Mouse (Mus musculus): ENCODE data around the gene Mex3b.

The Mex3b gene

DNA sequence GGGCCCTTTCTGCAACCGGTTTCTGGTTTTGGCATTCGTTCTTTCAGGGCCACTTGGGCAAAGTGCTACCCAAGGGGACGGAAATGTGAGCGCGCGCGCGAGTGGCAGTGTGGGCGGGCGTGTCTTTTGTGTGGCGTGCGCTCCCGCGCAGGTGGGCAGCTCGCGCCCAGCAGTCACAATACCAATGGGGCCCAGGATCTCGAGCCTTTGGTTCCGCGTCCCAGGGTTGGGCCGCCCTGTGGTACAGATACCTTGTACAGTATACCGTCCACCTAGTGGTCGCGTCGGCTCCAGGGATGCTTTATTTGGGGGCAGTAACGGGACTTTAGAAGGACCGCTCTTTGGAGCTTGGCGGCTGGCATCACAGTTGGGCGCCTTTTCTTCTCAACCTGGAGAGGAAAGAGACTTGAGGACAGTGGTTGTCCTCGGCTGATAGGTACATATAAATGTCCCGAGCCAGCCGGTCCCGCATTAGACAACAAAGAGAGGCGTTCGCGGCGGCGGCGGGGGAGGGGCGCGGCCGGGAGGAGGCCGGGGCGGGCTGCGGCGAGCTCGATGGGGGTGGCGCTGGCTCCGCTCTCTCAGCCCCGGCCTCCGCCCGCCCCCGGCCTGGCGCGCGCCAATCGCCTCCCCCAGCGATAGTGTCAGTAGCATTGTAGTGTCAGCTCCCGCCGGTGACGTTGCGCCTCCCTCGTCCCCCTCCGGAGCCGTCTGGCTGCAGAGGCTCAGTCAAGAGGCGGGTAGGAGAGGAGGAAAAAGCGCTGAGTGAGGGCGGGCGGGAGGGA is 455 bp upstream of the Mex3b start:
- peak; percentile 94 for DNase-seq (ENCODE audit: low spot score)

DNA sequence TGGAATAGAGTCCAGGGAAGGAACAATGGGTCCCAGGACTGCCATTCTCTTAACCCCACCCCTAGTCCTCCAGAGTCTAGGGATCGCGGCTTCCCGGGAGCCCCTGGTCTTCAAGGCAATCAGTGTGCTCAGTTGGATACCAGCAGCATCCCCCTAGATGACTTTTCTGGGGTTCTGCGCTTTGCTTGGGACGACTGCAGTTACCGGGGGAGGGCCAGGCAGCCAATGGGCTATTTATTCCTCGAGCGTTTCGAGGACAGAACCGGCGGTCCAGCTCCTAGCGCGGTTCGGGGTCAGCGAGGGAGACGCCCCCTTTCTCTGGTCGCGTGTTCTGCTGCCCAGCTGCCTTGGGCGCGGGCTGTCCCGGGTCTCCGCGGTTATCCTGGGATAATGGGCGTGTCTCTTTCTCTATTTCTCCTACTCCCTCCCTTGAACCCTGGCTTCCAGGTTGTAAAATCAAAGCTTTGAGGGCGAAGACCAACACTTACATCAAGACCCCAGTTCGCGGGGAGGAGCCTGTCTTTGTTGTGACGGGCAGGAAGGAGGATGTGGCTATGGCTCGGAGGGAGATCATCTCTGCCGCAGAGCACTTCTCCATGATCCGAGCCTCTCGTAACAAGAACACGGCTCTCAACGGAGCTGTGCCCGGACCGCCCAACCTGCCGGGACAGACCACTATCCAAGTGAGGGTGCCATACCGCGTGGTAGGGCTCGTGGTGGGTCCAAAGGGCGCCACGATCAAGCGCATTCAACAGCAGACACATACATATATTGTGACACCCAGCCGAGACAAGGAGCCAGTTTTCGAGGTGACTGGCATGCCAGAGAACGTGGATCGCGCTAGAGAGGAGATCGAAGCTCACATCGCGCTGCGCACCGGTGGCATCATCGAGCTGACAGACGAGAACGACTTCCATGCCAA is 1.4 kb downstream of the Mex3b start:
- peak; percentile 67 for DNase-seq (ENCODE audit: low spot score)

DNA sequence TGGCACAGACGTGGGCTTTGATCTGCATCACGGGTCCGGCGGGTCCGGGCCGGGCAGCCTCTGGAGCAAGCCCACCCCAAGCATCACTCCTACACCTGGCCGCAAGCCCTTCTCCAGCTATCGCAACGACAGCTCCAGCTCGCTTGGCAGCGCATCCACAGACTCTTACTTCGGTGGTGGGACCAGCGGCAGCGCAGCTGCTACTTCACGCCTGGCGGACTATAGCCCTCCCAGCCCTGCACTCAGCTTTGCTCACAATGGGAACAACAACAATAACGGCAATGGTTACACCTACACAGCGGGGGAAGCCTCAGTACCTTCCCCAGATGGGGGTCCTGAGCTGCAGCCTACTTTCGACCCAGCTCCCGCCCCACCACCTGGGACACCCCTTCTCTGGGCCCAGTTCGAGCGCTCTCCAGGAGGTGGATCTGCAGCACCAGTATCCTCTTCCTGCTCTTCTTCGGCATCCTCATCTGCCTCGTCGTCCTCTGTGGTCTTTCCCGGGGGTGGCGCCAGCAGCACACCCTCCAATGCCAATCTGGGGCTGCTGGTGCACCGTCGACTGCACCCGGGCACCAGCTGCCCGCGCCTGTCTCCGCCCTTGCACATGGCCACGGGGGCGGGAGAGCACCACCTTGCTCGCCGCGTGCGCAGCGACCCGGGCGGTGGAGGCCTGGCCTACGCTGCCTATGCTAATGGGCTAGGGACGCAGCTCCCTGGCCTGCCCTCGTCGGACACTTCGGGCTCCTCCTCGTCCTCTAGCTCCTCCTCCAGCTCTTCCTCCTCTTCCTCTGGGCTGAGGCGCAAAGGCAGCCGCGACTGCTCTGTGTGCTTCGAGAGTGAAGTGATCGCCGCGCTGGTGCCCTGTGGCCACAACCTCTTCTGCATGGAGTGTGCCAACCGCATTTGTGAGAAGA is 2.4 kb downstream of the Mex3b start:
- peak; percentile 50 for DNase-seq (ENCODE audit: low spot score)

- no peak for DNase-seq (ENCODE audit: low spot score)
Measured at GRCm38 (mm10) chr7:82870148-82870513, 3.0 kb downstream of the Mex3b start.

DNA sequence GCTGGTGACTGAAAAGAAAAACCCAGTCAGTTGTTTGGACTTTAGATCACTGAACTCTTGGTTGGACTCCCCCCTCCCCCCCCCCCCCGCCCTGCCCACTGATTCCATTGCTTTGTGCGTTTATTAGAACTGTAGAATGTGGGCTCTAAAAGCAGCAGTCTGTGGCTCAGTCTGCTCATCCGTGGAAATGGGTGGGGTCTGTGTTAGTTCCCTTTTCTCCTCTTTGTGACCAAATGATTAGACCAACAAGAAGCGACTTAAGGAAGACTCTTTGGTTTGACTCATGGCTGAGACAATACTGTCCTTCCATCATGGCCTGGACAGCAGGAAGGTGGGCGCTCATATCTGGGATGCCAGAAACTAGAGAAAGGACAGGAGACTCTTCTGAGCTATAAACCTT is 9.4 kb downstream of the Mex3b start:
- DNase-seq (ENCODE audit: low spot score), result no peak

- no peak for DNase-seq (ENCODE audit: low spot score)
Measured at GRCm38 (mm10) chr7:82880016-82880415, 12.9 kb downstream of the Mex3b start.

DNA sequence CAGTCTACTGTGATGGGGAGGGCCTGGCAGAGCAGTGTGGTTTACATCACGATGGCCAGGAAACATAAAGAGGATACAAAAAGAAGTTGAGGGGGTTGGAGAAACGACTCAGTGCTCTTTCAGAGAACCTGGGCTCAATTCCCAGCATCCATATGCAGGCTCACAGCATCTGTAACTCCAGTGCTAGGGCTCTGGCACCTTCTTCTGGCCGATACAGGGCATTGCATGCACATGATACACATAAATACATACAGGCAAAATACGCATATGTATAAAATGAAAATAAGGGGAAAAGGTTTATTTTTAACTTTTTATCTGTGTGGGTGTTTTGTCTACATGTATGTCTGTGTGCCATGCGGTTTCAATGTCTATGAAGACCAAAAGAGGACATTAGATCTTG is 13.6 kb downstream of the Mex3b start:
- no peak for DNase-seq (ENCODE audit: low spot score)

DNA sequence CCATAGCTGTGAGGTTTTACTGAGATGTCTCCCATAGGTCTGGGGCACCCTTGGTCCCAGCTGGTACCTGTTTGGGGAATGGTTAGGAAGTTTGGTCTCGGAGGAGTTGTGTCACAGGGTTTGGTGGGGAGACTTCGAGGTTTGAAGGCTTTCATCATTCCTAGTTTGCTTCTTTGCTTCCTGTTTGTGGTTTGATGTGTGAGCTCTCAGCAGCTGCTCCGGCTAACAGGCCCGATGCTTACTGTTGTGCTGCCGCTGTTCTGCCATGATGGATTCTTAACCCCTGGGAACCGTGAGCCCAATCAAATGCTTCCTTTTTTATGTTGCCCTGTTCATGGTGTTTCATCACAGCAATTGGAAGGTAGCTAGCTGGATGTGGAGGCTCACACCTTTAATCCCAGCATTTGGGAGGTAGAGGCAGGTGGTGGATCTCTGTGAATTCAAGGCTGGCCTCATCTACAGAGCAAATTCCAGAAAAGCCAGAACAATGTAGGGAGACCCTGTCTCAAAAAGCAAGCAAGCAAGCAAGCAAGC is 23.3 kb downstream of the Mex3b start:
- no peak for DNase-seq (ENCODE audit: low spot score)

DNA sequence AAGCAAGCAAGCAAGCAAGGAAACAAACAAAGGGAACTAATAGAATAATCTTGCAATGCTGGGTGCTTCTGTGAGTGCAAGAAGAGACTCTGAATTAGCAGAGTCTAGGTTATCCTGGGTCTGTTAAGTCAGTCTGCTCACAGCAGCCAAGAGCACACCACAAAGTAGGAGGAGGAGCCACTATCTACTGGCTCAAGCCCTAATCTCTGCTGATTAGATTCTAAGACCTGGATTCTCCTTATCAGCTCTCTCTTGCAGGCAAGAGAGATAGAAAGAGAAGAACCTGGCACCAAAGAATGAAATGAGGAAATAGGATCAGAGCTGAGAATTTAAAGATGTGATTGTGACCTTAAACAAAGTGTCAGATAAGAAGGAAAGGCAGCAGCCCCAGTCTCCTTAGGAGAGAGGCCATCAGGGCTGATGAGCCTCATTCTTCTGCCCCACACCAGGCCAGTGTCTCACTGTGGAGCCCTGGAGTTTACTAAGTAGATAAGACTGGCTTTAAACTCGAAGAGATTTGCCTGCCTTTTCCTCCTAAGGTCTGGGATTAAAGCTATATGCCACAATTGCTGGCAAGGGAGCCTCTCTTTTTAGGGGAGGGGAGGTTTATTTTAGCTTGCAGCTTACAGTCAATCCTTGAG is 23.9 kb downstream of the Mex3b start:
- no peak for DNase-seq (ENCODE audit: low spot score)

DNA sequence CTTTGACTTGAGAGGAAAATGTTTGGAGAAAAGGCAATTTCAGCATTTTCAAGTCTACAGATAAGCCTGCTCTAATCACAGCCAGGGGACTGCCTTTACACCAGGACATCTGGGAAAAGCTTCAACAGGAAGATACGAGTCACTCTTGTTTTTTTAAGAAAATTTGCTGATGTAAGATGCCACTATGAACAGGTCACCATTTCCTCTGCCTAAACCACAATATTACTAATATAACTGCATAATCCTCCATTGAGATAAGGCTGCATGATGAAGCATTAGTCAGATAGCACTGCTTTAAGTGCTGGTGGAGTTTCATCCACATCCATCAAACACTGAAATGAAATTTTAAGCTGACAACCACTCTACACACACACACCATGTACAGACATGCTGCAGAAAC is 27.2 kb downstream of the Mex3b start:
- no peak for DNase-seq (ENCODE audit: low spot score)

- no peak for DNase-seq (ENCODE audit: low spot score)
Measured at GRCm38 (mm10) chr7:82895606-82896005, 28.5 kb downstream of the Mex3b start.

DNA sequence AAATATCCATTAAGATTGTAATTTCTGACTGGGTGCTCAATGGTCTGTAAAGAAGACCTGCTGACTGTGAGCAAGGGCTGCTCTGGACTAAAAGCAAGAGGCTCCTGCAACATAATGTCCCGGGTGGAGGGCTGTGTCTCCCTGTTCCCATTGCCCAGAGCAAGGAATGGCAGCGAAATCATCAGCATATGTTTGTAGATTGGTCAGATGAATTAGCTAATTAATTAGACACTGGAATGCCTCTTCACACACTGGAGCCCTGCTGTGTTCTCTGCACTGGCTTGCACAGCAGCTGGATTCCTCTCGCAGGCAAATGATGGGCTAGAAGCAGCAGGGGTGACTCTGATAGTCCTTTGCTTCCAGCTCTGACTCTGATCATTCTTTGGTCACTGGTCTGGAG is 29.6 kb downstream of the Mex3b start:
- DNase-seq (ENCODE audit: low spot score), result no peak

GRCm38 (mm10) chr7:82899459-82900297 is 32.5 kb downstream of the Mex3b start:
- no peak for DNase-seq (ENCODE audit: low spot score)

DNA sequence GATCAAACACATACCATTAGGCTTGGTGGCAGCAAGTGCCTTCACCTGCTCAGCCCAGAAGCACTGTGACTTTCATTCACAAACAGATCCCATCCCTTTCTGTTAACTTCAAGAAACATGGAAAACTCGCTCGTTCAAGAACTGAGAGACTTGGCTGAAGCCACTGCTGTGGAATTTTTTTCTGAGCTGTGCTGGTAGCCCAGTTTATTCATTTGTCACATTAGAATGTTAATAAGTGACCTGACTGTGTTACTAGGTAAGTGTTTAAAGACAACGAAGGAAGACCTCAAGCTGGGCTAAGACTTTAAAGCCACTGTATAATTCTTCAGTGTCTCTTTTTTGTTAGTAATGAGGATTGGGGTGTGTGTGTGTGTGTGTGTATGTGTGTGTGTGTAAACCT is 35.9 kb downstream of the Mex3b start:
- DNase-seq (ENCODE audit: low spot score), result no peak

- DNase-seq (ENCODE audit: low spot score), result no peak
Measured at GRCm38 (mm10) chr7:82905527-82905926, 38.4 kb downstream of the Mex3b start.

- DNase-seq (ENCODE audit: low spot score), result no peak
Measured at GRCm38 (mm10) chr7:82907081-82907480, 39.9 kb downstream of the Mex3b start.

- no peak for DNase-seq (ENCODE audit: low spot score)
Measured at GRCm38 (mm10) chr7:82910536-82911384, 43.6 kb downstream of the Mex3b start.

GRCm38 (mm10) chr7:82911501-82911900 is 44.4 kb downstream of the Mex3b start:
- no peak for DNase-seq (ENCODE audit: low spot score)

GRCm38 (mm10) chr7:82914297-82914696 is 47.2 kb downstream of the Mex3b start:
- no peak for DNase-seq (ENCODE audit: low spot score)

Data from layer of hippocampus, adult 11-12 months (tissue).